ENCODE assay signal across 8 mouse cellular contexts in the genomic region with DNA sequence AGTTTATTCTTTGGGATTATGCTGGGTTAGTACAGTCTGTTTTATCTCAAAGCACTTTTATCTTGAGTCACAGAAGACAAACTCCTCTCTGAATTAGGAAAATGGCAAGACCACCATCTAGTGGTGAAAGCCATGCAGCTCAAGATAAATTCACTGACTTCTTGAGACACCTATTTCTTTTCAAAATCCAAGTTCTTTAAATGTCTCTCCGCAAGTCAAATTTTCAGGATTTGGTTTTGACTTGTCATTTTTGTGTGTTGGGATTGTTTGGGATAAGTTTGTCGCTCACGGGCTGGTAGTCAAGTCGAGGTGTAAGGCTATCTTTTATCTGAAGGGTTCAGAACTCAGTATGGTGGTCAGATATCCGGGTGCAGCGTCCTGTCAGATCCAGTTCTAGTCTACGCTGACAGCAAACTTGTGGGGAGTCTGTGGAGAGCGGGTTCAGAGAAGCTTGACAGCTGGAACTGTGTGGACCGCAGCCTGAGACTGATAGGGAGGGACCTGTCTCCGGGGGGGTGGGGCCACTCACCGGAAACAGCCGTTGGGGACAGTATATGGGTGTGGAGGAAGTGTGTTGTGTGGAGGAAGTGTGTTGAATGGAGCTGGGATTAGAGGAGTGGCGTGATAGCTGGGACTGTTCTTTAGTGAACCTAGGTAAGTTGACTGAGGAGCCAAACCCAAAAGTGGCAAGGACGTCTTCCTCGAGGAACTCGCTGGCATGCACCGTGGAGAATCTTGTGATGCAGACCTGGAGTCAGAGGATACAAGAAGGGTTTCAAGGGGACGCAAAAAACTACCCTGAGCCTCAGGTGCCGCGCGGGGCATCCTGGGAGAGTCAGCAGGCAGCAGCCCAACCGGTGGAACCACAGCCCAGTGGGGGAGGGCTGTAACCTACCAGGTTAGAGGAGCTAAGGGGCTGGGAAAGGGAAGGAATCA. TPM values are rescaled to one million over a fixed set of nuclear protein-coding genes. Genes with fewer than 3 reads are reported as not detected.
A peak's percentile ranks its signal among the peaks of the same experiment; 100 is the strongest.
DNase-seq lines count a peak whose midpoint lies in the region; ATAC-seq and TF ChIP-seq lines count a peak whose summit lies in the region.

Gene Zfp54 (plus strand): TSS at position 564 of the 936 bp plus-strand sequence.

- peak within 1 kb of the TSS; percentile 37 for H3ac ChIP-seq in myocyte (ENCODE audit: control insufficient read depth, insufficient read length)

- ATAC-seq in erythroid progenitor cell, adult 5-6 weeks (replicated peaks; ENCODE audit: low FRiP score, poor library complexity, severe bottlenecking), result peak; percentile 98
- peak; percentile 100 for ATAC-seq in heart, embryonic 14.5 days (ENCODE audit: insufficient number of reproducible peaks, insufficient read depth, low FRiP score, low read depth)
- ATAC-seq in liver, embryonic 11.5 days (replicated peaks; ENCODE audit: low FRiP score), result peak; percentile 100

- H3K27me3 ChIP-seq in heart, embryonic 14.5 days (ENCODE audit: control insufficient read depth, insufficient read depth, low read length), result no peaks in the 10 kb centered on the region
- H3K27me3 ChIP-seq in liver, embryonic 11.5 days (replicated peaks; ENCODE audit: control insufficient read depth, insufficient read depth, low read length), result no peaks in the 10 kb centered on the region
- peaks cover 6% of the 10 kb centered on the region for H3K27me3 ChIP-seq in myocyte (ENCODE audit: control insufficient read depth, insufficient read depth, insufficient read length)

- peak; percentile 62 to 70 for DNase-seq in CD8-positive naive resting alpha-beta T cell, adult 2 months (ENCODE audit: low read depth in 2 of 2, low spot score in 2 of 2)
- peak; percentile 88 for DNase-seq in kidney, postnatal 10 days
- DNase-seq in liver, embryonic 11.5 days (ENCODE audit: low spot score), result peak; percentile 77
- peak; percentile 78 to 84 for DNase-seq in spleen, postnatal 4 days (ENCODE audit: low spot score in 2 of 2)

- H3K27ac ChIP-seq in brown adipose tissue, adult 24 weeks (replicated peaks; ENCODE audit: low read depth, low read length), result peak within 1 kb of the TSS; percentile 91
- H3K27ac ChIP-seq in heart, embryonic 14.5 days (replicated peaks in 1 of 2; ENCODE audit: control insufficient read depth in 1 of 2, insufficient read depth in 1 of 2, low read depth in 2 of 2, low read length in 2 of 2), result peak within 1 kb of the TSS; percentile 46 to 72; a peak in 3 of 4 replicates
- H3K27ac ChIP-seq in liver, embryonic 11.5 days (ENCODE audit: low read depth, low read length), result peak within 1 kb of the TSS; percentile 81

- whole genome bisulfite sequencing in heart, embryonic 14.5 days, result under 1% methylated on average over 22 of the region's 22 CpGs
- under 1% methylated on average over 22 of the region's 22 CpGs for WGBS in liver, embryonic 11.5 days

- no peaks in the 10 kb centered on the region for H3K36me3 ChIP-seq in heart, embryonic 14.5 days (ENCODE audit: control insufficient read depth, insufficient read depth, low read length)
- no peaks in the 10 kb centered on the region for H3K36me3 ChIP-seq in liver, embryonic 11.5 days (ENCODE audit: control insufficient read depth, insufficient read depth, low read length)
- H3K36me3 ChIP-seq in myocyte (ENCODE audit: control insufficient read depth, insufficient read depth), result no peaks in the 10 kb centered on the region

- peak; percentile 51 for TF ChIP-seq POLR2A in myocyte (IDR thresholded peaks at IDR 0.05; ENCODE audit: insufficient read length, low read depth)

- H3K79me2 ChIP-seq in myocyte (ENCODE audit: control insufficient read depth, insufficient read depth), result no peaks in the 10 kb centered on the region

- peak within 1 kb of the TSS; percentile 70 for H3K9ac ChIP-seq in heart, embryonic 14.5 days (ENCODE audit: low read length)
- peak within 1 kb of the TSS; percentile 63 for H3K9ac ChIP-seq in liver, embryonic 11.5 days (ENCODE audit: low read depth, low read length)

- peak within 1 kb of the TSS; percentile 93 for H3K4me2 ChIP-seq in heart, embryonic 14.5 days (ENCODE audit: low read length)
- peak within 1 kb of the TSS; percentile 88 for H3K4me2 ChIP-seq in liver, embryonic 11.5 days
- peak within 1 kb of the TSS; percentile 100 for H3K4me2 ChIP-seq in myocyte (ENCODE audit: low read depth)

- H3K4me3 ChIP-seq in brown adipose tissue, adult 24 weeks (ENCODE audit: insufficient read depth, low read depth, low read length), result peak within 1 kb of the TSS; percentile 83
- H3K4me3 ChIP-seq in heart, embryonic 14.5 days (ENCODE audit: control insufficient read depth in 1 of 2, insufficient read depth in 1 of 2, low read depth in 1 of 2, low read length in 2 of 2), result peak within 1 kb of the TSS; percentile 51 to 58
- peak within 1 kb of the TSS; percentile 46 for H3K4me3 ChIP-seq in liver, embryonic 11.5 days (ENCODE audit: low read depth, low read length)
- H3K4me3 ChIP-seq in myocyte, result peak within 1 kb of the TSS; percentile 45

- H3K9me3 ChIP-seq in heart, embryonic 14.5 days (ENCODE audit: control insufficient read depth, low read length), result no peaks in the 10 kb centered on the region
- H3K9me3 ChIP-seq in liver, embryonic 11.5 days (ENCODE audit: control insufficient read depth, low read length), result no peaks in the 10 kb centered on the region

- H3K4me1 ChIP-seq in brown adipose tissue, adult 24 weeks (ENCODE audit: control insufficient read depth, insufficient read depth, insufficient read length, low read length), result no peaks in the 10 kb centered on the region
- H3K4me1 ChIP-seq in heart, embryonic 14.5 days (ENCODE audit: control insufficient read depth in 2 of 2, insufficient read depth in 2 of 2, low read length in 2 of 2), result no peaks in the 10 kb centered on the region
- H3K4me1 ChIP-seq in liver, embryonic 11.5 days (replicated peaks; ENCODE audit: control insufficient read depth, insufficient read depth, low read length), result no peaks in the 10 kb centered on the region; the same call in 1 of the 2 replicates

TF ChIP-seq in myocyte, 11 proteins besides CTCF, POLR2A, EP300 and RAD21:
- no peak for TF ChIP-seq TCF3 (IDR thresholded peaks at IDR 0.05; ENCODE audit: insufficient read length, low read depth)
- TF ChIP-seq CEBPB (IDR thresholded peaks at IDR 0.05; ENCODE audit: insufficient read depth, poor library complexity, severe bottlenecking), result no peak
- no peak for TF ChIP-seq MAX (IDR thresholded peaks at IDR 0.05; ENCODE audit: low read depth)
- no peak for TF ChIP-seq POLR2AphosphoS2 (IDR thresholded peaks at IDR 0.05; ENCODE audit: insufficient read length, low read depth)
- TF ChIP-seq E2F4 (IDR thresholded peaks at IDR 0.05; ENCODE audit: insufficient read depth), result no peak
- peak in 2 of 3 experiments; percentile 19 to 40 for TF ChIP-seq MYOG (IDR thresholded peaks at IDR 0.05; ENCODE audit: control insufficient read depth in 1 of 3, insufficient read depth in 1 of 3, insufficient read length in 2 of 3, low read depth in 2 of 3)
- TF ChIP-seq TCF12 (IDR thresholded peaks at IDR 0.05; ENCODE audit: insufficient read depth, poor library complexity, severe bottlenecking), result no peak
- no peak for TF ChIP-seq SRF (IDR thresholded peaks at IDR 0.05; ENCODE audit: control insufficient read depth, insufficient read length, low read depth)
- peak in 1 of 3 experiments; percentile 32 for TF ChIP-seq MYOD1 (IDR thresholded peaks at IDR 0.05; ENCODE audit: control insufficient read depth in 1 of 3, insufficient read length in 2 of 3, low read depth in 2 of 3)
- TF ChIP-seq REST (IDR thresholded peaks at IDR 0.05; ENCODE audit: insufficient read depth, insufficient read length), result no peak
- TF ChIP-seq USF1 (IDR thresholded peaks at IDR 0.05; ENCODE audit: low read depth), result no peak

RNA-seq across cellular contexts. Expression of gene Zfp54, which starts in this region (rescaled TPM):
- 1.4 and 1.8 TPM in 2 replicates for polyA plus RNA-seq in brown adipose tissue, adult 24 weeks (2012; ENCODE audit: insufficient read depth, insufficient read length, missing spikeins)
- total RNA-seq in erythroid progenitor cell, adult 5-6 weeks (2015; ENCODE audit: low replicate concordance), result 1.1 and 1.3 TPM in 2 replicates
- 8.5 TPM in 1 of 2 replicates, not detected in the other for total RNA-seq in erythroid progenitor cell, adult 5-6 weeks (2017; ENCODE audit: low replicate concordance)
- 3.4 and 4.0 TPM in 2 replicates for polyA plus RNA-seq in heart, embryonic 14.5 days (2014; fragmentation: Nextera tagmentation; extraction: Ambion mirVana)
- 3.9 and 4.9 TPM in 2 replicates for polyA plus RNA-seq in liver, embryonic 11.5 days (2014; fragmentation: Nextera tagmentation; extraction: Ambion mirVana)
- 0.59 TPM for polyA plus RNA-seq in myocyte (2012; fragmentation: generic; extraction: Trizol)

Comparison
In these comparisons a context has a peak if more than half of its experiments do, and no peak if none do; other contexts are left out.
1. Peak in every context shown above with its lines: DNase-seq, ATAC-seq, H3K4me3 ChIP-seq and H3K27ac ChIP-seq.